Mouse (Mus musculus) right cerebral cortex, postnatal 14 days (tissue): ENCODE results near the gene Gm49383.
A peak's percentile ranks its signal among the peaks of the same experiment; 100 is the strongest.

Experiments used
- DNase-seq: peaks from one replicate; pipeline ENCODE4 v3.0.0; 2022

Gm49383 gene

GRCm38 (mm10) chr12:69196444-69197377, at the start of gene Gm49383:
Gene Gm49383, minus strand, starts transcription at chr12:69197104.
- peak; percentile 74 for DNase-seq

DNA sequence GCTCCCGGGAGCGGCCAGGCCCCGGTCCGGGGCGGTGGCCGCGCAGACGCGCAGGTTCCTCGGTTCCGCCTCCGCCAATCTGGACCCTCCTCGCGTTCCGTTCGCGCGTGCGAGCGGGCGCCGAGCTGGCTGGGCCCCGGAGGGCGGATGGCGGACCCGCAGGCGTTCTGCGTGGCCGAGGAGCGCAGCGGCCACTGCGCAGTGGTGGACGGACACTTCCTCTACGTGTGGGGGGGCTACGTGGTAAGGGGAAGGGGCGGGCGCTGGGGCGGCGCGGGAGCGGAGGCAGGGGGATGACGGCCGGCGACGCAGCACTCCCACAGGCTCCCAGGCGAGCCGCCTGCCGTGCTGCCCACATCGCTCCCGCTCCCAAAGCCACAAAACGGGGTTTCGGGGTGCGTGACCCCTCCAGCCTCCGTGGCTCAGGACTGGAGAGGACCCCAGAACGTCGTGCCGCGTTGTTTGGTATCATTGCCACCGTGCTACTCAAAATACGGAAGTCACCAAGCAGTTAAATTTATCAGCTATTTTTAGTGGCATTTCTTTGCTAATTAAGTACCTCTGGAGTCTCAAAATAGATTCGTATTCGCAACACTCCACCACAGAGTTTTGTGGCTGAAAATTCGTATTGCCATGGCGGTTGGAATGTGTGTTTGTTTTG, 45.0 kb upstream of the Gm49383 start:
- DNase-seq: peak; percentile 74

DNA sequence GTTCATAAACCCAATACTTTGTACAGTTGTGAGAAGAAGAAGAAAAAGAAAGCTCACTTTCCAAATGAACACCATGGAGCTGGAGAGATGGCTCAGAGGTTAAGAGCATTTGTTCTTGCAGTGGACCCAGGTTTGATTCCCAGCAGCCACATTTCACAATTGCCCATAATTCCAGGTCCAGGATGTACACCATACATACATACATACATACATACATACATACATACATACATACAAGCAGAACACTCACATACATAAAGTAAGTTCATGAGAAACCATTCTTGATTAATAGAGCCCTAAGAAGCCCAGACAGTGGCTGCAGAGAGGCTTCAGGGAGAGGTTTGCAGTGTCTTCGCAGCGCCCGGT, 44.5 kb upstream of the Gm49383 start:
- no peak for DNase-seq

GRCm38 (mm10) chr12:69240876-69241275, 44.0 kb upstream of the Gm49383 start, which contains the start of gene Klhdc1:
Gene Klhdc1, plus strand, starts transcription at chr12:69241176.
- no peak for DNase-seq

GRCm38 (mm10) chr12:69238284-69238683, 41.4 kb upstream of the Gm49383 start:
- DNase-seq: no peak

DNA sequence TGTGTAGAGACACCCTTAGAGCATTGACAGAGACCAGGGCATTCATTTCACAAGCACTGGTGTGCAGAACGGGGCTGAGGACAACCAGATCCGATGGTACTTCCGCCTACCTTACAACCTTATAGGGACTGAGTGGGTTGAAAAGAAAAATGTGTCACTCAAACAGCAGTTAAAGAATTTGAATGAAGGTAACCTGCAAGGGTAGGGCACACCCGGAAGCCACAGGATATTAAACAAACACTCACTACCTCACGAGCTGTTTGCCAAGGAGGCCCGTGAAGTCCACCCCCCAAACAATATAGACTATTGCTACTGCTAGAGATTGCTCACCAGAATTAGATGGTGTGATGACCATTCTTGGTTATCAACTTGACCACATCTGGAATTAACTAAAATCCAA, 38.9 kb upstream of the Gm49383 start:
- no peak for DNase-seq

DNA sequence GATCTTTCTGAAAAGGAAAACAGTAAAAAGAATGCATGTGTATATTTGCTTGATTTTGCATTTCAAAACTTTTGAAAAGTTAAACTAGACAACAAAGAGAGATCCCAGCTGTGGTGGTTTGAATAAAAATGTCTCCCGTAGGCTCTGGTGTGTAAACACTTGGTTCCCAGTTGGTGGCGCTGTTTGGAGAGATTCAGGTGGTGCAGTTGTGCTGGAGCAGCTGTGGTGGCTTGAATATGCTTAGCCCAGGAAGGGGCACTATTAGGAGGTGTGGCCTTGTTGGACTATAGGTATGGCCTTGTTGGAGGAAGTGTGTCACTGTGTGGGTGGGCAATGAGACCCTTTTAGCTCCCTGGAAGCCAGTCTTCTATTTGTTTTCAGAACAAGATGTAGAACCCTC, 32.3 kb upstream of the Gm49383 start:
- DNase-seq: no peak

DNA sequence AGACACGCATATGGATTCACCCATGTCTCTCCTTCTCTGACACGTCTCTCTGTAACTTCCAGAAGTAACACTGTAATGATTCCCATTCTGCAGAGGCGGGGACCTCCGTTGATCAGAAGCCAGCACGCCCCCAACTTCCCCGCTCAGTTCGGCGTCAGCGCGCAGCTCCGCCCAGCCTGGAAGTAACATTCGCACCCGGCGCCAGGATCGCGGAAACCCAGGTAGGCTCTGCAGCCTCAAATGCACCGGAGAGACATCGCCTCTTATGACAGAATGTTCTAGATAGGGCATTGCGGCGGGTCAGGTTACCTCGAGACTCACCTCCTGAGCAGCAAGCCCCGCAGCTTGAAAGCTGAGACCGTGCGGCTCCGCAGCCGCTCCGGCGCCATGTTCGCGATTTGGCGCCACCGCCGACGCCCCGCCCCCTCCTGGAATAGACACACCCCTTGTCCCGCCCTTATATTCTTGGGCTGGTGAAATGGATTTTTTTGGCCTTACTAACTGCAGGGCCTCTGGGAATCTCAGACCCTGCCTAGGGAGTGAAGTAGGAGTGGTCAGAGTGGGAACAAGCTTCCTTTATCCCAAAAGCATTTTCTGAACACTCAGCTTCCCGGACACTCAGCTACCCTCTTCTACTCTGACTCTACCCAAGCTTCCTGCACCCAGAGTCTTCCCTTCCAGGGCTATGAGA, 31.0 kb upstream of the Gm49383 start, which contains the start of gene Pole2:
Gene Pole2 (minus strand): TSS at position 420 of the 691 bp plus-strand sequence.
- peak; percentile 83 for DNase-seq

DNA sequence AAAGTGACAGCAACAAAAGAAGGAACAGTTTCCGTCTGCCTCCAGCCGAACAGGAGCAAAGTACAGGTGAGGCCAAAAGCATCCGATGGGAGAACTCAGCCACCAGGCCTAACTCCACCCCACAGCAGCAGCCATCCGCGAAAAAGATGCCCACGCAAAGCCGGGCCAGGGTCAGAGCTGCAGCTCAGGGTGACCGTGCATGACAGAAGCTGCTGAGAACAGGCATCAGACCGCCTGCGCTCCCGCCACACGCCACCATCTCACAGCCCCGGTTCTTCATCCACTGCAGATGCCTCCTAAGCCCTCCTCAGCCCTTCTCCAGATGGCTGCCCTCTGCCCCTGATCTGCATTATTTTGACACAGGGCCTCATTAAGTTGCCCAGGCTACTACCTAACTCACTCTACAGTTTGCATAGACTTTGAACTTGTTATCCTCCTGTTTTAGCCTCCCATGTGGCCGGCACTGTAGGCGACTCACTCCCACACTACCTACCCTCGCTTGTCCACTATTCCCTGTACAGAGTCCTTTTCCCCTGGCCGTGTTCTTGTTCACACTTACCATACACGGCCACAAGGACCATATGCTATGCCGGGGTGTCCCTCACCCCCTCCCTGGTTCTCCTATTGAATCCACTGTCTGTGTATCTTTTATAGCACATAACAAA, 23.8 kb upstream of the Gm49383 start:
- DNase-seq: no peak

GRCm38 (mm10) chr12:69216587-69216986, 19.7 kb upstream of the Gm49383 start:
- DNase-seq: no peak

DNA sequence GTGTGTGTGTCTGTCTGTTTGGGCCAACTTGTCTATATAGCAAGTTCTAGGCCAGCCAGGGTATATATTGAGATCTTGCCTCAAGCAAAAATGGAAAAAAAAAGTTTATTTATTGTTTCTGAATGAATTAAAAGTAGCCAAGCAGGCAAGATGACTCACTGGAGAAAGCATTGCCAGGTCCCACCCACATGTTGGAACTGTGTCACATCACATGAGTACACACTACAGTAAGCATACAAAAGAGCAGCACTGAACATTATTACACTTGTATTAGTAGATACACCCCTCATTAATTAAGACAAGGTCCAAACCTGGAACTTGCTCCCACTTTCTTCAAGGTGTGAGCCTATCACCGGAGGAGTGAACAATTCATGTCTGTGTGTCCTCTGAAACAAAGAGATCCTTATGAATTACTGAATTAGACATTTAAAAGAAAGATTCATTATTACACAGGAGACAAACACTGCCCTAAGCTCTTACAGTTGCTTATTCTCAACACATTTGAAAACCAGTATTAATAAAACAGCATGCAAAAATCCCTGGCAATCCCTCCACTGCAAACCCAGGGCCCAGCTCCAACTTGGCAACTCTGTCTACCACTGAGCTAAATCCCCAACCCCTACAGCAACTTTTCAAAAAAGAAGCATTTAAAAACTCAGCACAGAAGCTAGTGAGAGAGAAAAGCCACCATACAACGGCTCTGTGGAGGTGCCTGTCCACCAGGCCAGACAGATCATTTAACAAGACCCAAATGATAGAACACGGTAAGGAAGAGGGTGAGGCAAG, 18.3 kb upstream of the Gm49383 start:
- DNase-seq: peak; percentile 42

GRCm38 (mm10) chr12:69214393-69214792, 17.5 kb upstream of the Gm49383 start:
- DNase-seq: no peak

- no peak for DNase-seq
Observed at GRCm38 (mm10) chr12:69213186-69213777, 16.4 kb upstream of the Gm49383 start.

GRCm38 (mm10) chr12:69211057-69211456, 14.2 kb upstream of the Gm49383 start:
- no peak for DNase-seq

DNA sequence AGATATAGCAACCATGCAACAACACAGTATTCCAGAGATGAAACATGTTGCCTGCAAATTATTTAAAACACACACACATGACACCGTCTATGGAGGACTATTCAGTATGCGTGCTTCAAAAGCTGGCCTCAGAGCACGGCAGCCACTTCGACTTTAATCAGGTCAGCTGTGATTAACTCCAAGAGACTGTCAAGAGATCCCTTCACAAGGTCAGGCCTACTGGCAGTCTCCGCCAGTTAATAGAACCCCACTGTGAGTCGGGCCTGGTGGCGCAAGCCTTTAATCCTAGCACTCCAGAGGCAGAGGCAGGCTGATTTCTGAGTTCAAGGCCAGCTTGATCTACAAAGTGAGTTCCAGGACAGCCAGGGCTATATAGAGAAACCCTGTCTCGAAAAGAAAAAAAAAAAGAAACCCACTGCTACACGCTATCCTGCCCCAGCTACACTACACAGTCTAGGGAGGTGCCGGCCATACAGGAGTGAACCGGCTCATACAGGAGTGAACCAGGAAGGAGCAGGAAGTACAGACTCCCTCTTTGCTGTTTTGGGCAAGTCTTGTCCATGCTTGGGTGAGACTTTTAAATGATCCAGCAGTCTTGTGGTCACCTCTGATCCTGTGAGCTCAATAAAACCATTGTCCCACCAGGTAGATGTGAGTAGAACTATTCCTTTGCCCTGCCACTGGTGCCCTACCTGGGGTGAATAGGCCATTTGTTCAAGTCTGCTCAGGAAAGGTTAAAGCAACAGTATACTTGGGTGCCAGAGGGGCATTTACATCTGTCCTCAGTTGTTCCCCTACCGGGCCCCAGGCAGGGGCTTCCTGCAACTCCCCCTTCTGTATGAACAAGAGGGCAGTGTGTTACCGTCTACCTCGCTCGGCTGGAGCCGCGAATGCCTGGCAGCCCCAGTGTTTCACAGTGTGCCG, 13.4 kb upstream of the Gm49383 start:
- no peak for DNase-seq

DNA sequence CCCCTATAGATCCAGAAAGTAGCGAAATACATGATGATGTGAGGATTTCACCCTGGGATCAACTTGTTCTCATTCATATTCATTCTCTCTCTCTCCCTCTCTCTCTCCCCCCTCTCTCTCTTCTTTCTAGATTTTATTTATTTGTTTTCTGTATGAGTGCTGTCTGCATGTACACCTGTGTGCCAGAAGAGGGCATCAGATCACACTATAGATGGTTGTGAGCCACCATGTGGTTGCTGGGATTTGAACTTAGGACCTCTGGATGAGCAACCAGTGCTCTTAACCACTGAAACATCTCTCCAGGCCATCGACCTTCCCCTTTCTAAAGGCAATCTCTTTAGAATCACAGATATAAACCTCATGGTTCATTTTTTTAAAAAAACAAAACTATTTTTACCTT, 11.6 kb upstream of the Gm49383 start:
- DNase-seq: no peak

DNA sequence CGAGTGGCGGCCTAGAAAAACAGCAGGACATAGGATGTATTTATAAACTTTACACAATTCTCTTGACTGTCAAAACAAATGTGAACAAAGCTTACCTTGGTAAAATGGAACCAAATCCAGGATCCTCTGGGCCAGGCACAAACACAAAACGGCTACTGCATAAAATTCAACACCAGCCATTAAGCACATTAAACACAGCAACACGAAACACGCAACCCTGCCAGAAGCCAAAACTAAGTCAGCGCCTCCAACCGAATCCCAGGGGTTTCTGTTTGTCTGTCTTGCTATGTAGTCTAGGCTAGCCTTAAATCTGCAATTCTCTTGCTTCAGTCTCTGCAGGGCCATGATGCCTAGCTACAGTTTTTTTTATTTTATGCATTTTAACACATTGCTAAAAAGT, 11.0 kb upstream of the Gm49383 start:
- no peak for DNase-seq

- no peak for DNase-seq
Observed at GRCm38 (mm10) chr12:69207396-69207795, 10.5 kb upstream of the Gm49383 start.

- no peak for DNase-seq
Observed at GRCm38 (mm10) chr12:69204052-69204833, 7.3 kb upstream of the Gm49383 start, which contains the start of gene Gm49384. Gene Gm49384, minus strand, starts transcription at chr12:69204267.

DNA sequence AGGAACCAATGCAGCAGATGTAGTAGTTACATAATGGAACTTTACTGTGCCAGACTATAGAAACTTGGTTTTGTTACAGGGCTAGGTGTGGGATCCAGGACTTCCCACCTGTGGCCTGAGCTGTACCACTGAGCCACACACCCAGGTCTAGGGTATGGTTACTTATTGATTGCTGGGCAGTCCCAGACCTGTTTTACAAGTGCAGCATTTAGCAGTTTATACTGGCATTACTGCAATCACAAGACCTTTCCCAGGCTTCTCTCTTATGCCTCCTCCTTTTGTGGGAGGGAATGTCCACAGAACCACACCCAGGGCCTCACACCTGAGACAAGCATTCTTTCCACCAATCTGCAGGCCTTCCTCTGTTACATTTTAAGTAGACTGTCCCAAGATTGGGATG, 2.1 kb upstream of the Gm49383 start:
- no peak for DNase-seq
